Mouse (Mus musculus) MEL-GATA-1-ER (cell line): Measurements from ENCODE around the gene Cdc42se1.
"Not testable (repeated sequence)": the region's sequence is repeated elsewhere in the genome, so short reads cannot be mapped to it uniquely, and the experiment has no call there.

Experiments
- DNase-seq: peaks from one replicate; pipeline ENCODE4 v3.0.0-alpha.2; 2012; ENCODE audit warnings: low read depth; ENCODE audit errors: extremely low read depth

Gene Cdc42se1

DNA sequence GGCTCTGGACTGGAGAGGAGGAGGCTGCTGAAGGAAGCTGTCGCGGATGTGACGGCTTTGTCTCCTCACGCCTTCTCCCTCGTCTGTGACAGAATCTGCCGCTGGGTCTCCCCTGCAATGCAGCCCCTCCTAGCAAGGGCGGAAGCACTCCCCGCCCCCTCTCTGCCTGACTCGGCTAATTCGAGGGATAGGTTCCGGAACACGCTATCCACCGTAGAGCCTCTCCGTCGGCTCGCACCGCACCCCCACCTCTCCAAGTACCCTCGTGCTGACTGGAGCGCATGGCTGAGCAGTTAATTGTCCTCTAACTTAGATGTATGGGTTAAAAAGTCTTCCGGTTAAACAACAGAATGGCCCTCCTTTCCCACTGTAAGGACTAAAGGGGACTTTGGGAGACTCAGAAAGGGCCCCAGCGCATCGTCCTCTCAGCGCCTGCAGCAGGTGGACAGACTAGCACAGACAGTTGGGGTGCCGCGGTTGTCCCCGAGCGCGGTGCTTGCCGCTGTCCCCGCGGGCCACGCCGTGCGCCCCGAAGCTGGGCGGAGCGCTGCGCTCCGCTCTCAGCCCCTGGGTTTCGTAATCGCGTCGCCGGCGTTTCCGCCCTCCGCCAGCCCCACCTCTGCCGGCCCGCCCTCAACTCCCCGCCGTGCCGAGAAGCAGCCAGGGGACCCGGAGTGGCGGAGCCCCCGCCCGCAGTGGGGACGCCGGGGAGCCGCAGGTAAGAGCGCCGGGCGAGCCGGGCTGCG lies at the start of gene Cdc42se1:
Gene Cdc42se1, plus strand, starts transcription at position 585 of the 746 bp plus-strand sequence.
- DNase-seq = peak; percentile 90

DNA sequence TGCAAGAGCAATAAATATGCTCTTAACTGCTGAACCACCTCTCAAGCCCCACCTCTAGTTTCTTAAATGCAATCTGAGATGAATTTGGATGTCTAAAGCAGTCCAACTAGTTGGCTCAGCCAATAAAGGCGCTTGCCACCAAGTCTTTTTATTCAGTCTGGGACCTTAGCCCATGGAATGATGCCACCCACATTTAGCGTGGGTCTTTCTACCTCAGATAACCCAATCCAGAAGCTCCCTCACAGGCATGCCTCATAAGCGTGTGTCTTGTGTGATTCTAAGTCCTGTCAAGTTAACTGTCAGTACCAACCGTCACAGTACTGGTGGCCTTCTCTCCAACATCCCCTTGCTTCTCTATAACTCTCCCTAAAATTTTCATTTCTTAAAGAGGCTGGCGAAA lies 49.6 kb upstream of the Cdc42se1 start:
- DNase-seq = no peak

DNA sequence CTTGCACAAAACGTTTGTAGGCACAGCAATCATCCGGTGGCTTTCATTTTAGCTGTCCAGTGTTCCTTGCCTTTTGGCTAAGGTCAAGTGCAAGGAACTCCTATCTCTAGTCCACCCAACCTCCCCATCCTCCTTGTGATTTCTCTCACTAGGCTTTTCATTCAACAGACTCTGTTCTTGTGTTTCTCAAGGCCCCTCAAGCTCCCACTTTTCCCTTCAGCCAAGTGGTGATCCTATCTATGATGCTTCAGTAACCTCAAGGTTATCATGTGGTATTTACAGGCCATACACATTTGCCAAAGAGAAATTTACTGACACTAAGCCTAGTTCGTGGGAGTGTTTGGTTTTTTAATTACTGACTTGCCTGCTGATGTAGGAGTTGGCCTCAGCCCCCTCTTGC lies 48.6 kb upstream of the Cdc42se1 start:
- DNase-seq = no peak

DNA sequence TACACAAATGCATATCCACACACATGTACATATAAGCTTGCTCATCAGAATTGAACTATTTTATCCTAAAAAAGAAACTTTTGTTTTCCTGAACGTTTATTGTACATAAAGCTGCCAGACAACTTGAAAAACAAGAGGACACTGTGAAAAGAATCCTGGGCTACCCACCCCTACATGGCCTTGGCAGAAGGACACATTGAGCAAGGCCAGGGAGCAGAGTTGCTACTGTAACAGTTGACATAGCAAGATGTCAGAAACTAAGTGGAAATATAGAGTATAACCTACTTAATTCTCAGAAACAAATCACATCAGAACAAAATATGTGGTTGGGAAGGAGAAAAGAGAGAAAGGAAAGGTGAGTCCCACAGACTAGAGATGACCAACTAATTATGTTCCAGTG lies 46.7 kb upstream of the Cdc42se1 start:
- DNase-seq = no peak

DNA sequence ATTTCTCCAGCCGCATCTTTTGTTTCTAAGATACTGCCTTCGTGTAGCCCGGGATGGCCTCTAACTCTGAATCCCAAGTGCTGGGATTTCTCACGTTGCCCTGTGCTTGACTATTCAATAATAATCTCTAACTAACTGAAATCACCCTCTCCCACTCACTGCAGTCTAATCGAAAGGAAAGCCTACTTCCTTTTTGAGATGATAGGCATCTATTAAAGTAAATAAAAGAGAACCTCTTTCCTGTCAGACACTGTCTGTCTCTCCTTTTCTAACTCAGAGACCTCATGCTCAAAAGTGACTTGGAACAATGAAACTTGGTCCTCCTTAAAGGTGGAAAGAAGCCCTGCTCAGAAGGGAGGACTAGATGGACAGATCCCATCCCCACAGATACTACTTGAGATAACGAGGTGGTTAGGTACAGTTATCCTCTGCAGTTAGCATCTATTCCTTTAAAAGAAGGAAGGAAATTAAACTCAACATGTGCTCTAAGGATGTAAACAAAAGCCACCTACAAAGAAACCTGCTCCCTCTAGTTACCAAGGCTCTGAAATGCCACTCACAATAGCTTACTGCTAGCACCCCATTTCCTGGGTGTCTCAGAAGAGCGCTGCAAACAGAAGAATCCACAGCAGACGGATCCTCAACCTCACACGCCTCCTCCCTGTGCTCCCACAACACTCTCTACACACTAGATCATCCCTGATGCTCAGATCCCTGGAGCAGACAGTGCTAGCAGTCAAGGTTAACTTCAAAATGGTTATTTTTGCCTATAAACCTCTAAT lies 43.5 kb upstream of the Cdc42se1 start:
- DNase-seq = no peak

DNA sequence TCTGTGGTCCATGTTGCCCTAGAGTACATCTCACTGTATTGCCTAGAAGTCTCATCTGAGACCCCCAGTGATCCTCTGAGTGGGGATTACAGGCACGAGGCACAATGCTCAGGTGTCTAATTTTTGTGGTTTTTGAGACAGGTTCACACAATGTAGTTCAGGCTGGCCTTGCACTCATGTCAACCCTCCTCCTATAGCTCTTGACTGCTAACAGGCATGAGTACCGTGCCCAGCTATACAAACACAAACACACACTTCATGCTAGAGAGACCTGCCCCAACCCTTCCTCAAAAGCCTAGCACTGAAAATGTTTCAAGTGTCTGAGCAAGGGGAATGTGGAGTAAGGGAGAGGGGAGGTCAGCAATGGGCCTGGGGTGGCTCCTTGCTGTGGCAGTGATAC lies 42.4 kb upstream of the Cdc42se1 start:
- DNase-seq = no peak

DNA sequence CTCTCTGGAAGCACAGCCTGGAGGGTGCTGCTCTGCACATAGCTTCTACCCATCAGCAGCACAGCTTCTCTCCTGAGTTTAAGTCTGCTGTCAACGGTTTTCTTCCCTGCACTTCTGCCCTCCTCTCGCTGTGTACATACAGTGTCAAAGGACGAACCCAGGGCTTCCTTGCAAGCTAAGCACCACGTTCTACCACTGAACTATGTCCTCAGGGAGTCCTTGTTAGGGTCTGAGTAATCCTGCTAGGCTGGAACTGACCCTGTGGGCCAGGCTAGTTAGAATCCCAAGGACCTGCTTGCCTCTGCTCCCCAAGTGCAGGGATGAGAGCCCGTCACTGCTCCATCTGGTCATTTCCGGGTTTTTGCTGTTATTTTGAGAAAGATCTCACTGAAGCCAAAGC lies 41.6 kb upstream of the Cdc42se1 start:
- DNase-seq = no peak

DNA sequence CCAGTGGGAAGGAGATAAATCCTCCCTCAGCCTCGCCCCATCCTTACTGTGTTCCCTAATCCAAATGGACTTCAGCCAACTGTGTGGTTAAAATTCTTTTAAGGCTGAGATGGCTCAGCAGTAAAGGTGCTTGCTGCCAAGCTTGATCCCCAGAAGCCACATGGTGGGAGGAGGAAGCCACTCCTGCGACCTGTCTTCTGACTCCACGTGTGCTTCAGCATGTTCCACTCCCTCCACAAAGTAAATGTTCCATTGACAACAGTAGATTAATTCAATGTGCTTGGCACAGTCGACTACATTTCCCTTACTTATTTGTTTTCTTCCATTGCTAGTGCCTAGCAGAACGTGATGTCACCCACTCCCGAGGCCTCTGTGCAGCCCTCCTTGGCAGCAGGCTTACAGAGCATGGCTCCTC lies 33.8 kb upstream of the Cdc42se1 start:
- DNase-seq = no peak

DNA sequence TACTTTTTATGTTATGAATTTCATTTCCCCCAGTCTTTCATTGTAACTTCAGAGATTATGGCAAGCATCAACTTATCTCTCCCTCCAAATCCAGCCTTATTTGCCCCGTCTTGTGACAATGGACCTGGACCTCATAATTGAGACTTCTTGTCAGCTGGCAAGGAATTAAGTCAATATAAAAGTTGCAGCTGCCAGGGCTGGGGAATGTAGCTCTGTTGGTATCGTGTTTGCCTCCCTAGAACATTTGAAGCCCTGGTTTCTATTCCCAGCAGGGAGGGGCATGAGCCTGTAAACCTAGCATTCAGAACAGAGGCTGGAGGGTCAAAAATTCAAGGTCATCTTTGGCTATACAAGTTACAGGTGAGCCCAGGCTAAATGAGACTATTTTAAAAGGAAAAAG lies 32.8 kb upstream of the Cdc42se1 start:
- no peak for DNase-seq

DNA sequence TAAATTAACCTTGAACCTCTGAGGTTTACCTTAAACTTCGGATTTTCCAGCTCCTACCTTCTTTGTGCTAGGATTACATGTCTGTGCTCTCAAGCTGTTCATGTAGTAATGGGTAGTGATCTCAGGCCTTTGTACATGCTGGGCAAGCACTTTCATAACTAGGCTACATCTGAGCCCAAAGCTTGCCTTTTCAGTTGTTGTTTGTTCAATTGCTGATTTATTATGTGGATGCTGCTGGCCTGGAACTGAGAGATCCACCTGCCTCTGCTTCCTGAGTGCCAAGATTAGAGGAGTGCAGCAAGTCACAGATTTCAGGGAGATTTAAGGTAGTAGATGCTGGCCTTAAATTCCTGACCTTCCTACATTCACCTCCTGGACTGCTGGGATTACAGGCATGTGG lies 29.4 kb upstream of the Cdc42se1 start:
- no peak for DNase-seq

DNA sequence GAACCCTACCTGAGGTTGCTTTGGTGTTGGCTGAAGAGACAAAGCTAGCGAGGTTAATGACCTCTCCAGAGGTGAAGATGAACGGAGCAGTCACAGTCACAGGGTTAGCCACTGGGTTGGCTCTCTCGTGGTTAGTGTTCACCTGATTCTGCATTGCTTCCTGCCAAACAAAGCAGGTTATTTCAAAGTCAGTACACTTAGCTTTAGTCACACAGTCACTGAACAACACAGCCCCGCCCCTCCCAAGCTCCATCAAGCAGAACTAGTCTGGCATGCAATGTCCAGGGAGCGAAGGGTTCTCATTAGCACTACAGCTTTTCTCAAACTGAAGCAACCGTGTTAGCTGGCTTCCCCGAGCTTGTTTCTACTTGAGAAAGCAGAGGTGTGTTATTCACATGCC lies 28.4 kb upstream of the Cdc42se1 start:
- DNase-seq = no peak

DNA sequence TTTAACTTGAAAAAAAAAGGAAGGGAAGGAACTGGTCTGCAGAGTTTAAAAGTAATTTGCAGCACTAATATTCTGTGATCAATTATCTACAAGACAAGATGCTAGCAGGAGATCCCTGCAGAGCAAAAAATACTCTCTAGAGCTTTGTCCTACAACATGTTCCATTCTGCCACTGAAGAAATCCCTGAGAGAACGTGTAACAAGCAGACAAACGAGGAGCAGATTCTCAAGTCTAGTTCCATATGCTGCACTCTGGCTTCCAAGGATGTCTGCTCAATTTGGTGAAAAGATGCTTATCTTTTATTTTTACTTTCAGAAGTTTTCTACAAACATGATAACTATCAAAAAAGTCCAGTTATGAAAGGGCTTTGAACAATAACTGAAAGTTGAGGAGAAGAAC lies 28.0 kb upstream of the Cdc42se1 start:
- no peak for DNase-seq

DNA sequence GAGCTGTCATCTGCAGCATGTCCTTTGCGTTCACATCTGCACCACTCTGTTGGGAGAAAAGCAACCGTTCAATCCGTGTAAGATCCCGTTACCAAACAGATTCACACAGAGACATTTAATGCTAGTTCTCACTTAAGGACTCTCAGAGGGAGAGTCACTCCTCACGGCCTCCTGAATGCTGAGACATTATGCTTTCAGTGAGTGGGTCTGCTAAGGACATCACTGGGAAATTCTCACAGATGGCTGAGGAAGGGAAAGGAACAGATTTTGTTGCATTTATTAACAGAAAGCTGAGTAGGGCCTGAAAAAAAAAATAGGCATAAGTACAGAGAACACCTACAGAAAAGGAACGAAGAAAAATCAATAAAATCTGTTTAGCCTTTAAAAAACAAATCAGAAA lies 24.7 kb upstream of the Cdc42se1 start:
- no peak for DNase-seq

DNA sequence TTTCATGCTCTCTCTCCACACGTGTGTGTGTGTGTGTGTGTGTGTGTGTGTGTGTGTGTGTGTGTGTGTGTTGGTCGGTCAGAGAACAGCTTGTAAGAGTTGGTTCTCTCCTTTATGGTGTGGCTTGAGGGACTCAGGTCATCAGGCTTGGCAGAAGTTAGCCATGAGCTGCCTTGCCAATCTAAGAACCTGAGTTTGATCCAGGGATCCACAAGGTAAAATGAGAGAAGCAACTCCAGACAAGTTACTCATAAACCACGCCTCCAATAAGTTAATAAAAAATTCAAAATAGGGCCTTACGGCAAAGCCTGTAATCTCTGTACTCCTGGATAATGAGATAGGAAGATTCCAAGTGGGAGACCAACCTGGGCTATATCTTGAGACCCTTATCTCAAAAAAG lies 20.2 kb upstream of the Cdc42se1 start:
- no peak for DNase-seq

DNA sequence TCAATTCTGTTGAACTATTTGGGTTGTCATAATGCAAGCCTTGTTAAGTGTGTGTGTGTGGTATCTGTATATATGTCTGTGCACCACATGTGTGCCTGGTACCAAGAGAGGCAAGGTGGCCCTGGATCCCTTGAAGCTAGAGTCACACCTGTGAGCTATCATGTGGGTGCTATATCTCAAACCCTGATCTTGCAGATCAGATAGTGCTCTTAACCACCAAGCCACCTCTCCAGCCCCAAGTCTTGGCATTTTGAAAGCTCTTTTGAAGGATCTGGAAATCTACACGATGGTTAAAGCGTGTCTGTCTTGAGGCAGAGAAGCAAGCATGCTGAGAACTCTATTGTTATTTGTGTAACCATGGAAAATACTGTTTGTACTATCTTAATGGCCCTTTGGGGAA lies 17.9 kb upstream of the Cdc42se1 start:
- DNase-seq = no peak

DNA sequence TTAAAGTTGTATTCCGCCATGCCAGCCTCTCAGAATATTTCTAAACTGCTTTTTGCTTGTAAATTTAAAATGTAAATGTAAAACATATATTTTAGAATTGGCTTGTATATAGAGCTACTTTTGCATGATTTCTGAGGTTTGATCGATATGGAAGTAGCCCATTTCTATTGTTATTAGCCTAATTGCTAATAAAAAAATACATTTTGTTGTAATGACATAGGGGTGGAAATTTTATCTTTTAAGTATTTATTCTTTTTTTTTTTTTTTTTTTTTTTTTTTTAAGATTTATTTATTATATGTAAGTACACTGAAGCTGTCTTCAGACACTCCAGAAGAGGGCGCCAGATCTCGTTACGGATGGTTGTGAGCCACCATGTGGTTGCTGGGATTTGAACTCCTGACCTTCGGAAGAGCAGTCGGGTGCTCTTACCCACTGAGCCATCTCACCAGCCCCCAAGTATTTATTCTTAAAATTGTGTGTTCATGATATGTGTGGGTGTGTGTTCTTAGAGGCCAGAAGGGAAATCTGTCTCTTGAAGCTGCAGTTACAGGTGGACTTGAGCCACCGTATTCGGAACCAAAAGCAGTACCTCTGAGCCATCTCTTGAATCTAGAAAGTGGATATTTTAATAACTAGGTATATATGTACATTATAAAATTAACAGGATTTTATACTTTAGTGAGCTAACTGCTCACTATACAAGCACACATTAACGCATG lies 15.5 kb upstream of the Cdc42se1 start:
- DNase-seq = not testable (repeated sequence)

DNA sequence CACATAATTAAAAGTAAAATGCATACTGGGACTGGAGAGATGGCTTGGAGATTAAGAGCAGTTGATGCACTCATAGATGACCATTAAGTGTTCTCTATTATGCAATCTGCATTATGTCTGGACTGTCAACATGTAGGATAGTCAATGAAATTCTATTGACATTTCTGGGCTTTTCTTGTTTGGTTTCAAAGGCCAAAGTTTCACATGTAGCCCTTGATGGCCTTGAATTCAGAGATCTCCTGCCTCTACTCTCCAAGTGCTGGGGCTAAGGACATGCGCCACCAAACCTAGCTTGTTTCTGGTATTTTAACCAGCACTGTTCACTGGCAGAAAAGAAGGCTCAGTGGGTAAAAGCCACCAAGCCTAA lies 14.9 kb upstream of the Cdc42se1 start:
- no peak for DNase-seq

DNA sequence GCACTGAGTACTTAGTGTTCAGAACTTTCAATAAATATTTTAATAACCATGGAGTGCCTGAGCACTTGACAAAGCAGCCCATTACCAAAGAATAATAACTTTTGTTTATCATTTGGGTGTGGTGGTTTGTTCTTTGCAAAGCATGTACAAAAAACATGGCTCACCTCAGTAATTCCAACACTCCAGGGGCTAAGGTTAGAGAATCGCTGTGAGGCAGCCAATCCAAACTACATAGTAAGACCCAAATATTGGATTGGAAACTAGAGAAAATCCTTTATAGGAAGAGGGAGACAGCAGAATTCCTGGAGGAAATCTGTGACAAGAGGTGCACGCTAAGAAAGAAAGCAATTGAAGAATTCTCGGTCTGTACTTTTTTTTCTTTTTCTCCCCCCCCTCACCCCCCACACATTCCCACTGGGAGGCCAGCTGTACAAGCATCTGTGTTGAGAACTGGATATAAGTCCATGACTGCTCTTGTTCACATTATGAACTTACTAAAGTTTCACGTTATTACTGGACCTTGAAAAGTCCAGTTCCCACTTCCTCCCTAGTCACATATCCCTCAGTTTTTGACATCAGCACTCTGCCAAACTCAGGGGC lies 11.8 kb upstream of the Cdc42se1 start:
- no peak for DNase-seq

DNA sequence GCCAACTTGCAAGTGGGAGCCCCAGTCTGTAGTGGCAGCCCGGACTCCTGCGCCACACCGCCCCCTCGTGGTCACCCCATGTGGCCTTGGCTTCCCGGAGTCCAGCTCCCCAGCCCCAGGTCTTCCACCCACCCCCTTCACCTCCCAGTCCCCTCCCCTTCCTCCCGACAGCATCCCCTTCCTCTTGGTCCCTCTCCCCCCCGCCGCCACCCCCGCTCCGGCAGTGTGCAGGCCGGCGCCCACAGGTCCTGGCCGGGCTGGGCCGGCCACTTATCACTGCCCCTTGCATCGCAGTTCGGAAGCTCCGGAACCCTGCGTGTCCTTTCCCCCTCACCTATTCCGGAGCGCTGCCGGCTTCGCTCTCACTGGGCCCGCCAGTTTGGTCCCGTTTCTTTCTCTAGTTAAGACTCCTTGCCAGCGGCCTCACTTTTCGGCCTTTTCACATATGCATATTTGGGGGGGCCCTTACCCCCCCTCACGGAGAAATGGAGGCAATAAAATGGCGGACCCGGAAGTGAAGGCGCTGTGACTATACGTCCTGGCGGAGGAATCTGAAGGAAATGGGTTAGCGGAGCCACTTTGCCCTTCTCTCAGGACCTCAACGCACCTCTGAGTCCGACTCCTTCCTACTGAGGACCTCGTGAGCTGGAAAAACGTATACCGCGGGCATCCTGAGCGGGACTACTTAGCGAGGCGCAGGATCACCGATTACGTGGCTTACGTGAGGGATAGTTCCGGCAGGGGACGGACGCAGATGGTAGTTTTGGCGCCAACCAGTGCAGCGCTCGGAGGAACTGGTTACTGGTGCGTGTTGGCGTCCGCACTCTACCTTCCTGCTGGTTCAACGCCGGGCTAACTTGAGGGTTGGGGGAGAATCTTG lies 11.0 kb upstream of the Cdc42se1 start, which contains the start of gene Gabpb2:
Gene Gabpb2, minus strand, starts transcription at position 662 of the 880 bp plus-strand sequence.
- DNase-seq = peak; percentile 100

DNA sequence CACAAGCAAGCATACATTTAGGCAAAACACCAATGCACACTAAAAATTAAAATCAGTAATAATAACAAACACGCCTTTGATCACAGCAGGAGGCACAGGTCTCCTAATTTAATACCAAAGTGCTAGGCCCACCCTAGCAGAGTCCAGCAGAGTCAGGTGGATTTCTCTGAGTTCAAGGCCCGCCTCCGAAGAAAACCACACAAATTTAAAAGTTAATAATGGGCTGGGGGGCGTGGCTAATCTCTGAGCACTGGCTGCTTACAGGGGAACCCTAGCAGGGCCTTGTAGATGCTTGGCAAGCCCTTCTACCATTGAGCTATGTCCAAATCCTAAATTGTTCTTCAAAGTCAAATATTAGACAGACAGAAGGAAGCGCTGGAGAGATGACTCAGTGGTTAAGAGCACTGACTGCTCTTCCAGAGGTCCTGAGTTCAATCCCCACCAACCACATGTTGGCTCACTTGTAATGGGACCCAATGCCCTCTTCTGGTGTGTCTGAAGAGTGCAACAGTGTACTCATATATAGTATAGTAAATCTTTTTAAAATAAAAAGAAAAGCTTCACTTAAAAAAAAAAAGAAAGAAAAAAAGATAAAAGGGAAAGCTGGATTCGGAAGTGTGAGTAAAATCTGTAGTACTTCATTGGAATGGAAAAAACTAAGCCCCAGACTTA lies 9.9 kb upstream of the Cdc42se1 start:
- peak; percentile 95 for DNase-seq
